Mouse (Mus musculus): ENCODE results near the gene Kcnn3. TPM values are rescaled to one million over a fixed set of nuclear protein-coding genes. Genes with fewer than 3 reads are reported as not detected.
A peak's percentile ranks its signal among the peaks of the same experiment; 100 is the strongest.

The Kcnn3 gene
- polyA plus RNA-seq, 1 experiment = 2.4 TPM

GRCm38 (mm10) chr3:89649890-89650289 lies 129.9 kb downstream of the Kcnn3 start:
- WGBS = 86% methylated on average over 7 of the region's 7 CpGs
- DNase-seq (ENCODE audit: low read depth, low spot score) = no peak

GRCm38 (mm10) chr3:89653231-89653954 lies 133.4 kb downstream of the Kcnn3 start:
- WGBS = 63% methylated on average over 12 of the region's 12 CpGs
- DNase-seq (ENCODE audit: low read depth, low spot score) = no peak

- 70% methylated on average over 5 of the region's 5 CpGs for WGBS
- DNase-seq (ENCODE audit: low read depth, low spot score) = no peak
These were observed 137.1 kb downstream of the Kcnn3 start for GRCm38 (mm10) chr3:89657092-89657491.

DNA sequence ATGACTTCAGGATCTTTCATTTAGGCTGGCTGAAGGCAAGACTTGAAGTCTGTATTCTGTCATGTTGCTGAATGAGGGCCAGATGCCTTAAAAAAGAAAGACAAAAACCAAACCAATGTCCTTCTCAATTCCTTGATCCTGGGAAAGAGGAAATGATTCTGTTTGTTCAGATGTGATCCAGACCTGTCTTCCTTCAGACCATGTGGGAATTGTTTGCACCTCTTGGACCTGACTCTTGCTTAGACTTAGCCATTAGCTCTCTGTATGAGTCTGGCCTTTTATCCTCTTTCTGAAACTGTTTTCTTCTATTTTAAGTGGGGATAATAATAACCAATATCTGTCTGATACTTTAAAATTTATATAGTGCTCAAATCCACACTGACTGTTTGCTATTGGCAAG lies 138.5 kb downstream of the Kcnn3 start:
- no peak for DNase-seq (ENCODE audit: low read depth, low spot score)

GRCm38 (mm10) chr3:89659938-89660620 lies 140.1 kb downstream of the Kcnn3 start:
- 71% methylated on average over 11 of the region's 11 CpGs for WGBS
- no peak for DNase-seq (ENCODE audit: low read depth, low spot score)

DNA sequence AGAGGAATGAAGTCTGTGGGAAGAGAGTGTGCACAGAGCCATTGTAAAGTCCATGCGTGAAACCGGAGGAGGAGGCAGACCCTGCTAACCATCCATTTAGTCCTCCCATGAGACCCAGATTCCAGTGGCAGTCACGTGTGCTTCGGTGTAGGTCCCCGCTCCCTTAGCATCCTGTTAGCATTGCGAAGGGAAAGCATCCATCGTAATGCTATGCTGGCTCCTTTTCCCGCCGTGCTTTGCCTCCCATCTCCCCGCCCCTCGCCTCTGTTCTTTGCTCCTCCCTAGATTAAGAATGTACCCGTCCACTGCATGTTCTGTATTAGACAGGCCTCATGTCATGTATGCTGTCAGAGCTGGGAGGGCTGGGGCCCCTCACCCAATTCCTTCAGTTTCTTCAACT lies 144.8 kb downstream of the Kcnn3 start:
- no peak for DNase-seq (ENCODE audit: low read depth, low spot score)
- 47% methylated on average over 12 of the region's 12 CpGs for WGBS

- no peak for DNase-seq (ENCODE audit: low read depth, low spot score)
- 33% methylated on average over 11 of the region's 11 CpGs for WGBS
These were observed 147.2 kb downstream of the Kcnn3 start for GRCm38 (mm10) chr3:89667131-89667530.

DNA sequence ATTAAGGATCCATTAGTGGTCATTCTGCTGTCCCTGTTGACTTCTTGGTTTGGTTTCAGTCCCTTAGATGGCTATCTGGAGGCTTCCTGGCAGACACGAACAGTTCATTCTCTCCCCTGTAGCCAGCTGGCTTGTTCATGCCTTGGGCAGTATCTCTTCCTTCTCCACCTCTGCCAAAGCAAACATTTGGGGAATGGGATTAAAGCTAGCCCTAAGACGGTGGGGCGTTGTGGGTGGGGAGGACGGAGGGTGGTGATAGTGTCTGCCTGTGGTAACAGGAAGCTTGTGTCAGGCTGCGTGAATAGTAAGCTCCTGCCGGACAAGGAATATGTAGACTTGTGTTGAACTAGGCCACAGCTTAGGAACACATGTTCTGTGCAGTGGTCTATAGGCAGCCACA lies 151.4 kb downstream of the Kcnn3 start:
- DNase-seq (ENCODE audit: low read depth, low spot score) = no peak
- WGBS = 24% methylated on average over 6 of the region's 6 CpGs

GRCm38 (mm10) chr3:89672573-89673317 lies 152.8 kb downstream of the Kcnn3 start:
- 73% methylated on average over 12 of the region's 12 CpGs for WGBS
- DNase-seq (ENCODE audit: low read depth, low spot score) = no peak

GRCm38 (mm10) chr3:89677617-89678016 lies 157.7 kb downstream of the Kcnn3 start:
- no peak for DNase-seq (ENCODE audit: low read depth, low spot score)
- WGBS = 70% methylated on average over 5 of the region's 5 CpGs

GRCm38 (mm10) chr3:89686031-89686430 lies 166.1 kb downstream of the Kcnn3 start:
- WGBS = 32% methylated on average over 5 of the region's 5 CpGs
- DNase-seq (ENCODE audit: low read depth, low spot score) = no peak

DNA sequence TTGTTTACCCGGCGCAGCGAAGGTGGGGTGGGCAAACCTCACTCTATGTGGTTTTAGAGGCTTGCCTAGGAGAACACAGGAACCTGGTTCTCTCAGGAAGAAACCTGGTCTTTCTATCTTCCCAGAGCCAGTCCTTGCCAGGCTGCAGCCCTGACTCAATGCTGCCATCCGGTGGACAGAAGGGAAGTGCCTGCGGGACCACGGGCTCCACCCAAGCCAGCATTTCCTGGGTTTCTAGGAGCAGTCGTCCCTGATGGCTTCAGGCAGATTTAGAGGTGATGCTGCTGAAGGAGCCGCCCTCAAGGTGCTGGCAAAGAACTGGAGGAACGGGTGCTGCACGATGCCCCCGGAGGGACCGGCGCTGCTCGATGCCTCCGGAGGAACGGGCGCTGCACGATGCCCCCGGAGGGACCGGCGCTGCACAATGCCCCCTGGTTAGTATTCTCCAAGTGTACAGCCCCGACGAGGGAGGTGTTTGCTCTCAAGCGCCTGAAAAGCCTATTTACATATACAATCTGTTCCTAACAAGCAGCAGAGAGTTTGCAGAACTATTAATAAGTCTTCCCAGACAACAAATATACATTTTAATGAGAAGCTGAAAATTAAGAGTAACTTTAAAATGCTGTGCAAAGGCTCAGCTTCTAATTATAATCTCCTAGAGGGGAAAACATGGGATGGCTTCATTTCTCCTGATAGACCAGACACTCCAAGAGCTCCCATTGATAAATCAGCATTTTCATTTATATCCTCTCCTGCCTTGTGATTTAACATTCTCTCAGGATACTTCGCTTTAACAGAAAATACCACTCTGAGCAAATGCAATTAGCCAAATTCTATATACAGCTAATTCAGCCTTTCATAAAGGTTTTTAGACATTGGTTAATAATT lies 169.0 kb downstream of the Kcnn3 start:
- DNase-seq (ENCODE audit: low read depth, low spot score) = peak; percentile 32
- WGBS = 7% methylated on average over 25 of the region's 25 CpGs

DNA sequence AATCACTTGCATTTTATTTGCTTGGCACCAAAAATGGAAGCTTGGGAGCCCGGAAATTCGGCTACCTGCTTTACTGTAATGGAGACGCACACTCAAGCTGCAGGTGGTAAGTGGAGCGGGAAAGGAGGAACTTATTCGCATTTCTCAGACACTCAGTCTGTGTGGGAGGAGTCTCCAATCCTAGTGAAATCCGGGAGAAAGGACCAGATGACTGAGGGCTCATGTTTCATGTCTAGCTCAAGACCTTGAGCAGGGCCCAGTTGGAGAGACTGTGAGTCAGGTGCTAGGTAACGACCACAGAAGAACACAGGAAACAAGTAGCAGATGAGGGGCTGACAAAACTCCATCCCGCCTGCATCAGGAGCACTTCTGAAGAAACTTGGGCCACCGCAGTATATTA lies 171.8 kb downstream of the Kcnn3 start:
- 65% methylated on average over 9 of the region's 9 CpGs for WGBS

GRCm38 (mm10) chr3:89696152-89696821 lies 176.3 kb downstream of the Kcnn3 start:
- WGBS = 71% methylated on average over 12 of the region's 12 CpGs
- no peak for DNase-seq (ENCODE audit: low read depth, low spot score)

More for the DNA sequence above, 171.8 kb downstream of the Kcnn3 start:
- no peak for DNase-seq (ENCODE audit: low read depth, low spot score)

GRCm38 (mm10) chr3:89698958-89699357 lies 179.0 kb downstream of the Kcnn3 start:
- 86% methylated on average over 1 of the region's 1 CpGs for WGBS
- no peak for DNase-seq (ENCODE audit: low read depth, low spot score)

GRCm38 (mm10) chr3:89700461-89700860 lies 180.5 kb downstream of the Kcnn3 start:
- WGBS = 73% methylated on average over 11 of the region's 11 CpGs
- DNase-seq (ENCODE audit: low read depth, low spot score) = no peak

- DNase-seq (ENCODE audit: low read depth, low spot score) = no peak
- 22% methylated on average over 3 of the region's 3 CpGs for WGBS
These were observed 183.6 kb downstream of the Kcnn3 start for GRCm38 (mm10) chr3:89703596-89703995.

GRCm38 (mm10) chr3:89704064-89704463 lies 184.1 kb downstream of the Kcnn3 start:
- DNase-seq (ENCODE audit: low read depth, low spot score) = no peak
- WGBS = 78% methylated on average over 6 of the region's 6 CpGs
